Mouse (Mus musculus) heart, adult 2 months (tissue): ENCODE results near the gene Ncstn.

Experiments
- CTCF ChIP-seq: fragments of 200-600 bp; IDR thresholded peaks from 2 replicates; pipeline ENCODE4 v1.8.1; 2022; ENCODE audit warnings: antibody characterized with exemption, mild to moderate bottlenecking, moderate library complexity
- EP300 ChIP-seq: fragments of 200-500 bp; IDR thresholded peaks from 2 replicates; pipeline ENCODE4 v1.6.1; 2011; ENCODE audit warnings: low read depth, low read length, control low read depth; ENCODE audit not compliant: insufficient read depth

DNA sequence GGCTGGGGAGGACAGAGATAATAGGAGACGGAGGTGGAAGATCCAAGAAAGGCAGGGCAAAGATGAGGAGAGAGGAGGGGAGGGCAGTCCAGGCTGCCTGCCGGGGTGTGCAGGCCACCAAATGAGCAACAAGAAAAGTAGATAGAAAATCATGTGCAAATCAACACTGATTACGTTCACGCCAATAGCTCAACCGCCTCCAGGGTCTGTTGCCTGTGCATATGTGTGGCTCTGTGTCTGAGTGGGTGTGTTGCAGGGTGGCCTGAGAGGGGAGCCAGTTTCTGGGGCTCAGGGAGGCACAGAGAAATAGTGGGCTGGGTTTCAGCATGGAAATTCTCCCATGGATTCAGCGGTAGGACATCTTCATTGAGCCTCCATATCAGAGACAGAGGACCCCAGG lies 24.3 kb downstream of the Ncstn start:
- no peak for TF ChIP-seq CTCF
- TF ChIP-seq EP300 = no peak
